Mouse (Mus musculus) liver, embryonic 14.5 days (tissue): ENCODE measurements at regions not wholly inside any gene's neighbourhood (a gene's known extent, or its start where the extent isn't known, plus 50 kb on each side); places are given as distances from the start of the nearest gene placed in this dataset.

Source experiments
- CTCF ChIP-seq: IDR thresholded peaks from 2 replicates; pipeline ENCODE4 v1.5.1; 2016; ENCODE audit warnings: antibody characterized with exemption, low read depth, control low read depth
- EP300 ChIP-seq: IDR thresholded peaks from 2 replicates; pipeline ENCODE4 v1.6.1; 2016; ENCODE audit warnings: antibody characterized with exemption, low read depth

- TF ChIP-seq CTCF = no peak
- no peak for TF ChIP-seq EP300
Observed at GRCm38 (mm10) chr10:118003739-118004361, 137.8 kb upstream of the Mdm1 start.
